Mouse (Mus musculus): ENCODE measurements around the gene Rgl1.

- TF ChIP-seq CTCF (conservative IDR thresholded peaks at IDR 0.05; ENCODE audit: low read length) (no peak), POU5F1 (IDR thresholded peaks at IDR 0.05; ENCODE audit: borderline replicate concordance, low read length) (no peak), NANOG (IDR thresholded peaks at IDR 0.05; ENCODE audit: borderline replicate concordance, low read length) (no peak)
These were observed 191.1 kb downstream of the Rgl1 start for GRCm38 (mm10) chr1:152575096-152575495.
